Mouse (Mus musculus) mouse trophoblast stem cell (cell line): Measurements from ENCODE around the gene Anks1b.

Experiments used
- in situ Hi-C, 2 experiments: fragments of 300-500 bp; cut with MseI, MboI; formaldehyde crosslinking; loops; 2 replicates in 1 of 2; 3 replicates in 1 of 2; pipeline ENCODE4 v1.15.1; 2025

Anks1b gene

GRCm38 (mm10) chr10:89974361-89974760 lies 101.1 kb downstream of the Anks1b start:
- in situ Hi-C loops, result no loop called here

DNA sequence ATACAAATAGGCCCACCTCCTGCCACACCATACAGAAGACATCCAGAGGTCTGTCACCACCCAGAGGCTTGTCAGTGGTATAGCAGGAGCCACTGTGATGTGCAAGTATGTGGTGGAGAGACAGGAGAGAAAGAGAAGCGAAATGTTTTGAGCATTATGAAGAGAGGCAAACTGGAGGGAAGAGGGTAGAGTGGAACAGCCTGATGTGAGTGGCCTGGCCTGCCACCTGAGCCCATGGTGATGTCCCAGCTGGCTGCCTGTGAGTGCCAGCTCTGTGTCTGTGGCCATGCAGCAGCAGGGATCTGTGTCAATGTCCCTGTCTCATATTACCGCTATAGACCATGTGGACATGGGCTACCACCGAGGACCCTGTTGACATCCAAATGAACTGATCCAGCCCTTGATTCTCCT lies 102.1 kb downstream of the Anks1b start:
- in situ Hi-C loops, result no loop called here

GRCm38 (mm10) chr10:89976577-89976976 lies 103.3 kb downstream of the Anks1b start:
- in situ Hi-C loops, result no loop called here

GRCm38 (mm10) chr10:89994171-89994570 lies 120.9 kb downstream of the Anks1b start:
- in situ Hi-C loops, result no loop called here

DNA sequence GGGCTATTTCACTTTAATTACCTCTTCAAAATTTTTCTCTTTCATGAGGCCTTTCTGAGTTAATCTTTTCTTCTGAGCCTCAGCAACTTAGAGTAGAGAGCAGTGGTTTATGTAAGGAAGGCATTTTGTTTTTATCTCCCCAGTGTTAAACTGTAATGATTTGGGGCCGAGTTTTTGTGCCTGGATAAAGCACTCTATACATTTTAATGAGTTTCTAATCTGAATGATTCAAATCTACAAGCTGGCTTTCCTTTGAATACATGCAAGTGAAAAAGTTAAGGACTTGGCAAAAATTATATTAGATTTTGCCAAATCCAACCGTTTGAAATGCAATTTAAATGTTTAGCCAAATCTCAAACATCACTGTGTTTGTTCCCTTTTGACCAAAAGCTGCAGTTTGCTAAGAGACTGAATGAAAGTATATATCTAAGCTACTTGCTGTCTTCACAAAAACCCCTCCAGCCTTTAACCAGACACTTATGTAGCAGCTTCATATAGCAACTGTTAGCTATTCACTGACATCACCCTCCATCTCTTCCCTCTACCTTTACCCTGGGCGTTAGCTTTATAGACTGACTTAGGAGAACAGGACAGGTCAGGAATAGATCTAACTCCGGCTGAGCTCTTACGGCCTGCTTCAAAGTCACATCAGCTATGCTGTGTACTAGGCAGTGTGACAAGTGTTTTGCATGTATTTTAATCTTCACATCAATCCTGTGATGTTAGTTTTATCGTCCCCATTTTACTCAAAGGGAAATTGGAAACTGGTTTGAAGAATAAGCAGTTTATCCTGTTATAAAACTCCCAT lies 122.5 kb downstream of the Anks1b start:
- in situ Hi-C loops, result no loop called here

DNA sequence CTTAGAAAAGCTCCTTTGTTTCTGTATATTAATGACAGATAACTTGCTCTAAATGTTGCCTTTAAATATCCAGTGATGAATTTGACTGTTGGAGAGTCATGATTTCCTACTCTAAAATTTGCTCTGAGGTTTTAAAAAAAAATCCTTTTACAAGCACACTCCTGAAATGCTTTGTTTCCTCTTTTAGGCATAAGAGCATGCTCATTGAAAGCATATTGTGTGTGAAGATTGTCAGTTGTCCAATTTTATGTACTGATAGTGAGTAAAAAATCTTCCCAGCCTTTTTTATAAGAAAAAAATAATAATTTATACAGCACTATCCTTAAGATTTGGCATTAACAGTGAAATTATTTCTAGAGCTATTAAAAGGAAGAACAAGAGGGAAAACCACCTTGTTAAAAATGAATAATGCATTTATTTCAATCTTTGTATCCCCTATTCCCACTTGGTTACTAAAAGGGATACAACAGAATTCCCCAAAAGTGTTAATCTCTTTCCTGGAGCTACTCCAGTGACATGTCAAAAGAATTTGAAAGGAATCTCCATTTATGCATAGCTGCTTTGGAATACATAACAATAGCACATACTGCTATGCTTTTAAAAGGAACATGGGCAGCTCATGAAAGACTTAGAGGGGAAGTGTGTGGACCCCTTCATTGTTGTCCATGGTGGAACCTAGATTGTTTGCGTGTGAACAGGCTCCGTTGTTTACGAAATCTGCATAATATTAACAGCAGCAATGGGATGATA lies 130.8 kb downstream of the Anks1b start:
- in situ Hi-C loops, result no loop called here

DNA sequence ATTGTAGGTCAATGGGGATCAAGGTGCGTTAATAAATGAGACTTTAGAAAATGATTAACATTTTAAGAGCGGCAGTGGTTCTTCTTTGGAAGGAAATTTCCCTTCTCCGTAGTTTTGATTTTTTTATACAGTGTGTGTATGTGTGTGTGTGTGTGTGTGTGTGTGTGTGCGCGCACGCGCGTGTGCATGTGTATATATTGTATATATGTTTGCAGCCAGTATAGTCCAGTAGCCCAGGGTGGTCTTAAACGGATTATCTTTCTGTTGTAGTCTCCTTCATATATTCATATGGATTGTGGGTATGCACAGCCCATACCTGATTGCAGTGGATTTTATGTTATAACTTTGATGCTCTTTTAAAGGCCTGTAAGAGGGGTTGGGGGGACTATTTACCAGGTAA lies 131.6 kb downstream of the Anks1b start:
- in situ Hi-C loops, result no loop called here

DNA sequence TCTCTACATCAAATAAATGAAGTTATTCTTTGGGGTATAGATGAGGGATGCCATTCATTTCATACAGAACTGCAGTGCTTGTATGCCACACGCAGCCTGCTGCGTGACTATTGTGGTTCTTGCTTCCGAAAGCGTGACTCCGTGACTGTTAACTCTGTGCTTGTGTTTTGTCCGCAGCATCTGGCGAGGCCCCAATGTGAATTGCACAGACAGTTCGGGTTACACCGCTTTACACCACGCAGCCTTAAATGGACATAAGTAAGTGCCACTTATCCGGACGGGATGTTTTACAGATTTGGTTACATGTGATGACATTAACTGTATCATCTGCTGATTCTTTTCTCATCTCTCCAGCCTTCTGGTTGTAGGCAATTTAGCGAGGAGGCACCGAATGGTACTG lies 159.7 kb downstream of the Anks1b start:
- in situ Hi-C loops, result no loop called here

GRCm38 (mm10) chr10:90043287-90043686 lies 170.0 kb downstream of the Anks1b start:
- in situ Hi-C loops, result no loop called here

DNA sequence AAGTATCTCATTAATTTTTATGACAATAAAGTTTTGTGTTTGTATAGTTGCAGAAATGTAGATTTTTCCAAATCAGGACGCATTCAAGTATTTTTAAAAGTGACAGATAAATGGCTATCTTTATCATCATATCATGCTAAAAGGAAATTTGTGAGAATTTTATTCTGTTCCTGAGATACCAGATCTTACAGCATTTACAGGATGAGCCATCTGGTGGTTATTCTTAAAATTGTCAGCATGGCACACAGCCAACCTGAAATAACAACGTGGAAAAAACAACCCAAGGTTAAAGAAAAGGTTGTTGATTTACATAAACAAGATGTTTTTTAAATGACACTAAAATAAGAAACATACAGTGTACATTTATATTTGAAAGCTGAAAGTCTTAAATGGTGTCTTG lies 170.5 kb downstream of the Anks1b start:
- in situ Hi-C loops, result no loop called here

DNA sequence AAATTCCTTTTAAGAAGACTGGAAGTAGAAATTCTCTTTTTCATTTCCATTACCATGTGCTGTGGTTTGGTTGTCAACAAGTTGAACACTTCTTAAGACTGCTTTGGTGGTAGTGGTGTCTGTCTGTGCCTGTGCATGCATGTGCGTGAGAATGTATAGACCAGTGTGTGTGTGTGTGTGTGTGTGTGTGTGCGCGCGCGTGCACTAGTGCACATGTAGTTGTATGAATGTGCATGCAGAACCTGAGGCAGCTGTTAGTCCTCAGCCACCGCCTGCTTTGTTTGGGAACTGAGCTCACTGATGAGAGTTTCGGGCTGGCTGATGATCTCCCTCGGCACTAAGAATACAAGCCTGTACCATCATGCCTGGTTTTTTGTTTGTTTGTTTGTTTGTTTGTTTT lies 170.9 kb downstream of the Anks1b start:
- in situ Hi-C loops, result no loop called here

DNA sequence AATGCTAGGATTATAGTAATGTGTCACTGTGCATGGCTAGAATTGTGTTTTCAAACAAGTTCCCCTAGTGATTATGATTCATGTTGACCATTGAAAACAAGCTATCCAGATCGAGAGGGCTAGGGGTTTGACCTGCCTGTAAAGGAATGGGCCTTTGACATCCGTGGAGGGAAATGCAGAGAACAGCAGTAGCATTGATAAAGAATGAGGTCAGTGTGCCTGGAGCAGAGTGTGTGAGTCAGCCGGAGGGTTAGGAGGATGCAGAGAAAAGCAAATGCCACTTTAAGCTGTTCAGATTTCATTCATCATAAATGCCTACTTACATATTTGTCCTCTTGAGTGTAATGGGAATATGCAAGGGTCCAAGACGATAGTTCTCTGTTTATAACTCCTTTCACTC lies 195.3 kb downstream of the Anks1b start:
- in situ Hi-C loops, result no loop called here

DNA sequence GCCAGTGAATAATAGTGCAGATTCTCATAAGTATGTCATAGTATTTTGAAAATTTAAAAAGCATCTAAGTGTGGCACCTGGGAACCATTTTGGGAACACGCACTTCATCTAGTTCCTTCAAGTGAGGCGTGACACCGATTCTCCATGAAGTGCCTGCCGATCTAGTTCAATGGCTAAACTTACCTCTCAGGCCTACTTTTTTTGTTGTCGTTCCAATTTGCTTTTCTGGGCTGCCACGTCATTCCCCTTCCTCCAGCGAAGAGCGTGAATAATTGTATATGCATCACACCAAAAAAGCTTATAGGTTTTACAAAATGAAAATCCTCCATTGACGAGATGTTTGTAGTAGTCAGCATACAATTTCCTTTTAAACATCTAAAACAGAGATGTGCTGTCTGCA lies 204.6 kb downstream of the Anks1b start:
- in situ Hi-C loops, result no loop called here

DNA sequence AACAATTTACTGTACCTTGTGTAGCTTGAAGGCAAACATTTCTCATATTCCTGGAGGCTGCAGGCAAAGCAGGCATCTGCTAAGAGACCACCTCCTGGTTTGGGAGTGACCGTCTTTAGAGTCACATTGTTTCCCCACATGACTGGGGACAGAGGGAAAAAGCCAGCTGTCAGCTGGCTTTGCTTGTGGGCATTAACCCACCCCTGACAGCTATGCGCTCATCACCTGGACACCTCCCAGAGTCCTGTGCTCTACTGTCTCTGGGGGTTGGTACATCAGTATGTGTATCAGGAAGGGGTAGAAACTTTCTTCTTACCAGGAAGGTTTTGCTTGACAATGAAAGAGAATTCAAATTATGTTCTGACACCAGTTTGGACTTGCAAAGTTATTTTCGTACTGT lies 207.8 kb downstream of the Anks1b start:
- in situ Hi-C loops, result loop anchor here in 1 of 2 experiments (10.0 kb wide), 1 partner anchor 614 kb away; no protein-coding TSS in a partner anchor

GRCm38 (mm10) chr10:90081630-90082029 lies 208.3 kb downstream of the Anks1b start:
- in situ Hi-C loops, result loop anchor here in 1 of 2 experiments (10.0 kb wide), 1 partner anchor 613 kb away; no protein-coding TSS in a partner anchor

DNA sequence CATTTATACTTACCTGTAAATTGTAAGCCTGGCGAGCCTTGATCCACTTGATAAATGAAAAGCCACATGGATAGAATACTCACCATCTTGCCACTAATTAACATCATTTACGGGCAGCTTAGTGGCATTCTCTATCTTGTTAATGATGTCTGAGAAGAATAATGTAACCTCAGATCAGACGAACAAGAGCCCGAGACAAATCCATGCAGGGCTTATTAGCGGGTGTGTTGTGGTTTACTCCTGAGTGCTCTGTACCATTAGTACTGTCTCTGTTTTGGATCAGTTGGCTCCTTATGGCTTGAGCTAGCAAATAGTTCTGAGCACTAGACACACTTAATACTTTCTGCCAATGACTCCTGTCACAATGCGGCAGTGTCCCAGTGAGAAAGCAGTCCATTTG lies 220.6 kb downstream of the Anks1b start:
- in situ Hi-C loops, result no loop called here

DNA sequence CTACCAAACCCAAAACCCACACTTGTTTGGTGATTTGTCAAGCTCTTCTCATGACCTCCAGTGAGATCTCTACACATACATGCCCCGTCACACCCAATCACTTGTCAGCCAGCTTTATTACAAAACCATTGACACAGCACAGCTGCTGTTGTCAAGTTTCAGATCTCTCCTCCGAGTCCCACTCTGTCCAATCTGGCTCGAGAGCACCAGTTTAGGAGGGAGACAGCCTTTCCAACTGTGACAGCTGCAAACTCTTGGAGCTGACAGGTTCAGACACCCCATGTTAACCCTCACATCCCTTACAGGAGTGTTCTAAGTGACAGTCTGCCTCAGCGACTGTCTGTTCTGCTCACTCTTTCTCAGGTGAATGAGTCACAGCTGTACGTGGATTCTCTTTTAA lies 239.4 kb downstream of the Anks1b start:
- in situ Hi-C loops, result no loop called here

GRCm38 (mm10) chr10:90116867-90117266 lies 243.6 kb downstream of the Anks1b start:
- in situ Hi-C loops, result no loop called here

DNA sequence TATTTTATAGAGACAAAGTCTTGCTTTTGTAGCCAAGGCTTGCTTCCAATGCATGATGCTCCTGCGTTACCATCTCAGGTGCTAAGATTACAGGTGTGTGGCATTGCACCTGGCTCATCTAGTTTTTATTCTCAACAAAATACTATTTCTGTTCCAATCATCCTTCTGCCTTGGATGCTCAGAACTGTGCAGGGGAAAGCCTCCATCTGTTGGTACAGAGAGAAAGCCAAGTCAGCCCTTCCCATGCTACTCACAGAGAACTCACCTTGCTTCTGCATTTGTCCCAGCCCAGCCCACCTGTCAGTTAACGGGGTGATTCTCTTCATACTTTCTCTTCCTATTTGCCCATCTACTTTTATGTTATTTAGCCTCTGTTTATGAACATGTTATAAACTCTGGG lies 244.5 kb downstream of the Anks1b start:
- in situ Hi-C loops, result no loop called here

GRCm38 (mm10) chr10:90137538-90137937 lies 264.2 kb downstream of the Anks1b start:
- in situ Hi-C loops, result no loop called here

- in situ Hi-C loops, result no loop called here
Measured at GRCm38 (mm10) chr10:90140947-90141346, 267.6 kb downstream of the Anks1b start.

DNA sequence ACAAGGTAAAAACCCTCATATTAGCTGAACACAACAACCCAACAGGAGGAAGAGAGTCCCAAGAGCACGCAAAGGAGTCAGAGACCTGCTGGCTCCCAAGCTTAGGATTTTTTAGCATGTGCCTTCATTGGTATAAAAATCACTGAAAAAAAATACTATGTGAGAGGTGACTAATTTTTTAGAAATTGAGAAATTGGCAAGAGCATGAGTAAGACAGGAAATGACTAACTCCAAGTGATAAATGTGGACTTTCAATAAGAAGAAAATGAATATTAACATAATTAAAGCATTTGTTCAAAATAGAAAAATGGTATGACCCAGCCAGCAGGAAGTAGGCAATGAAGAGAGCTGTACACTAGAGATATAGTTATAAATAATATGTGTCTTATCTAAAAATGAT lies 271.1 kb downstream of the Anks1b start:
- in situ Hi-C loops, result no loop called here

DNA sequence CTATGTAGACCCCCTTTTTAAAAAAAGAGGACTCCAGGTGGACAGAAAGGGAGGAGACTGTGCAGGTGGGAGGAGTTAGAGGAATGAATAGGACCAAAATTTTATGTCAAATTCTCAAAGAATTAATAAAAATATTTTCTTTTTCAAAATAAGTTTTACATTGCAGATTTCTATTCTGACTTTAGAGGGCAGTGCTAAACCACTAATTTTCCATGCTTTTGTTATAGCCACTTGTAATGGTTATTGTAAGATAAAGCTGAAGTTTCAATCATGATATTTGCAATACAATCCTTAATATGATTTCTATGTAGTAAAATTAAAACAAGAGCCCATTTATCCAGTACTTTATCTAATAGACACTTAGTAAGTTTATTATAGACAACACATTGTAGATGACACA lies 278.2 kb downstream of the Anks1b start:
- in situ Hi-C loops, result no loop called here
